Mouse (Mus musculus) embryo, embryonic 10 days (tissue): Measurements from ENCODE around the gene Zswim7.
"Not testable (repeated sequence)": the region's sequence is repeated elsewhere in the genome, so short reads cannot be mapped to it uniquely, and the experiment has no call there.

Experiments used
- DNase-seq: peaks from one replicate; pipeline ENCODE4 v3.0.0-alpha.2; 2015; ENCODE audit warnings: low spot score

The Zswim7 gene

GRCm38 (mm10) chr11:62280675-62281600 lies at the start of gene Zswim7, which contains the start of gene Ttc19:
Gene Zswim7 (minus strand): TSS chr11:62281375.
Gene Ttc19 (plus strand): TSS chr11:62281473.
- DNase-seq, result peak; percentile 96

- DNase-seq, result no peak
These were observed 42.5 kb upstream of the Zswim7 start for GRCm38 (mm10) chr11:62323659-62324058.

GRCm38 (mm10) chr11:62320097-62320496 lies 38.9 kb upstream of the Zswim7 start:
- DNase-seq, result no peak

DNA sequence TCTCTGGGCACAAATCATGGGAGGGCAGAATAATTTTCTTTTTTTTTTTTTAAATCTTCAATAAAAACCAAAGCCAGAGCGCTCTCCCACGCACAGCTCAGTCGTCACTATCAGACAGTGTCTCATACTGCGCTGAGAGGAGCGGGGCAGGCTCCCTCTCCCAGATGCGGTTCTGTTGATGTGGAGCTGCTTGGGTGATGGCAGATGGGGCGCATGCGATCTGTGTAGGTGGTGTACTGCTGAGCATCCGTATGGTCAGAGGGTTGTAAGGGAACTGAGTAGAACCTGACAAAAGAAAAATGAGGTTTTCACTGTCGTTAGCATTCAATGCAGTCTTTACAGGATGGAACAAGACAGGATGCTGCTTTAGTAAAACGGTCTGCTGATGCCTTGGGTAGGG lies 36.6 kb upstream of the Zswim7 start:
- no peak for DNase-seq

- no peak for DNase-seq
These were observed 33.8 kb upstream of the Zswim7 start for GRCm38 (mm10) chr11:62314984-62315383.

- DNase-seq, result no peak
These were observed 28.1 kb upstream of the Zswim7 start for GRCm38 (mm10) chr11:62309296-62309695.

DNA sequence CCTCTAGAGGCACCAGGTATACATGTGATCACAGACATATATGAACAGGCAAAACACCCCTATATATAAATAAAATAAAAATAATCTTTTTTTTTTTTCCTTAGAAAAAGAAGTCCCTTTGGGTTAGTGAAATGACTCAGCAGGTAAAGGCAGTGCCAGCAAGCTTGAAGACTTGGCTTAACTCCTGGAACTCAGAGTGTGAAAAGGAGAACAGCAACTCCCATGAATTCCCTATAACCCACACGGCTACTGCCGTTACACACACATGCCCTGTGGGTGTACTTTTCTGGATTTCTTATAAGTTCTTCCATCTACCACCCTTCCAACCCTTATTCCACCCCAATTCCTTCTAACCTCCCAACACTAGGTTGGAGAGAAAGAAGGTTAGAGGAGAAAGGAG lies 24.7 kb upstream of the Zswim7 start:
- DNase-seq, result no peak

GRCm38 (mm10) chr11:62298883-62299282 lies 17.7 kb upstream of the Zswim7 start:
- no peak for DNase-seq

- no peak for DNase-seq
These were observed 12.9 kb upstream of the Zswim7 start for GRCm38 (mm10) chr11:62294121-62294520.

GRCm38 (mm10) chr11:62287700-62288099 lies 6.5 kb upstream of the Zswim7 start:
- DNase-seq, result no peak

GRCm38 (mm10) chr11:62285020-62285419 lies 3.8 kb upstream of the Zswim7 start:
- DNase-seq, result no peak

- not testable (repeated sequence) for DNase-seq
These were observed 2.8 kb upstream of the Zswim7 start for GRCm38 (mm10) chr11:62284020-62284419.

DNA sequence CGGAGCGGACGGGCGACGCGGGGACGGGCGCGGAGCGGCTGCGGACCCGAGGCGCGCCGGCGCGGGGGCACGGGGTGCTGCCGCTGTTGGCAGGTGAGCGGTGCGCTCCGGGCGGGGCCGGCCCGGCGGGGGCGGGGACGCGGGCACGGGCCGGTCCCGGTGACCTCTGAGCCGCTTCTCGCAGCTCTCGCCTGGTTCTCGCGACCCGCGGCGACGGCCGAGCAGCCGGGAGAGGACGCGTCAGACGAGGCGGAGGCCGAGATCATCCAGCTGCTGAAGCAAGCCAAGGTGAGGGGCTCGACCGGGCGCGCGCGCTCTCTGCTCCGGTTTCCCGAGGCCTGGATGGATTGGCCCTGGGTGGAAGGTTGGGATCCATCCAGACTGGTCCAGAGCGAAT lies 424 bp upstream of the Zswim7 start:
- peak; percentile 78 for DNase-seq

- peak; percentile 87 for DNase-seq
These were observed 3.1 kb downstream of the Zswim7 start for GRCm38 (mm10) chr11:62278027-62278426.

DNA sequence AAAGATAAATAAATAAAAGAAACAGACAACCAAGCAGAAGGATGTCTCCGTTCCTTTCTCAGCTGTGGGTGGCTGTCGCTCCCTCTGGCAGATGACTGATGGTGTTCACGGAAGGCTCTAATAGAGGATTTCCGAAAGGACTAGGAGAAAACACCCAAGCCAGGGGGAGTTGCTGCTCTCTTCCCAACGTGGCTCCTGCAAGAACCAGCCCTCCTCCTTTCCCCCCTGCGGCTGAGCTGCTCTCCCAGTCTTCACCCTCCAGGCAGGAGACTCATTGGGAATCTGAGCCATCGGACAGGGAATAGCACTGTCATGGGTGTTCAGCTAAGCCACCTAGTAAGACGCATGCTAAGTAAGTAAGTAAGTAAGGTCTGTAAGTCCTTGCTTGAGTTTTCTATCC lies 4.1 kb downstream of the Zswim7 start:
- DNase-seq, result no peak

DNA sequence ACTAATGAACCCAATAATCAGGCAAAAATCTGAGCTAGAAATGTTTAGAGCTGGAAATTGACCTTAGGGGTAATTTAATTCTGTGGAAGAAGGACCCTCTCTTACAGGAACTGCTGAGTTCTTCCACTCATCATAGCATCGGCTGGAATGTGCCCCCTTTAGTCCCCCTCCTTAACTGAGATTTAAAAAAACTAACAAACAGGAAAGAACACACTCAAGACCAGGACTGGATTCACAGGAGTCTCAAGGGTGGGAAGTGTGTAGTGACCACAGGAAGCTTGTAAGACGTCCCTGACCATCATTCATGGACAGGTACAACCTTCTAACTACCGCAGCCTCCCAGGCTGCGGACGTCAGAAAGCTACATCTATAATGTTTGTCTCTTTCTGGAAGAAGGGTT lies 10.3 kb downstream of the Zswim7 start:
- DNase-seq, result peak; percentile 30

DNA sequence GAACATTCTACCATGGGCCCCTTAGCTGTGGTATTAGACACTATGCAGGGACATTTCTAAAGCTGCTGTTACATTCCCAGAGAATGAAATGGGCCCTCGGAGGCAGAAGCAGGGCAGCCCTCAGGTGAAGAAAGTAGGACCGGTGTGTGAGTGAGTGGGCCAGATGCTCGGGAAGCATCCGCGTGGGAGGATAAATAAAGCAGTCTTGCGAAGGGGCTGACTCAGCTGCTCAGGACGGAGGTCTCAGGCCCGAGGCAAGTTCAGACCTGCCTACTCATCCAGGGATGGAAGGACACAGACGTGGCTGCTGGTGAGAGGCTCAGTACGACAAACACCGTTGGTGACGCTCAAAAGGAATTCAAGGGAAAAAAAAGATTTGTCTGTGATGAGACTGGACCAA lies 12.1 kb downstream of the Zswim7 start:
- DNase-seq, result no peak

DNA sequence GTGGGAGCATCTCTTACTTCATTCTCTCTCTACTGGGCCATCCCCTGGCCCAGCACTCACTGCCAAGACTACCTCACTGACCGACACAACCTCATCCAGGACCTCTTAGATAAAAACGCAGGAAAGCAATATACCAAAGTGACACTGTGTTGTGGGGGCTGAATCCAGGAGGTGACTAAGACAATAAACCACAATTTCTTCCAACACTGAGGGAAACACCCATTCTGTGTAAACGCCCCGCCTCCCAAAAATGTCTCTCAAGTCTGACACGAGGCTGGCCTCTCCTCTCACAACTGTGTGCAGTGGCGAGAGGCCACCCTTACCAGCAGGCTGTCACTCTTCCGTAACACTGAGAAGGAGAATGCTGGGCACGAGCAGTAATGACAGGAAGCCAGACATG lies 12.8 kb downstream of the Zswim7 start:
- DNase-seq, result no peak

GRCm38 (mm10) chr11:62266466-62267214 lies 14.5 kb downstream of the Zswim7 start:
- no peak for DNase-seq

GRCm38 (mm10) chr11:62265642-62266041 lies 15.5 kb downstream of the Zswim7 start:
- no peak for DNase-seq

- no peak for DNase-seq
These were observed 17.2 kb downstream of the Zswim7 start for GRCm38 (mm10) chr11:62264018-62264417.

DNA sequence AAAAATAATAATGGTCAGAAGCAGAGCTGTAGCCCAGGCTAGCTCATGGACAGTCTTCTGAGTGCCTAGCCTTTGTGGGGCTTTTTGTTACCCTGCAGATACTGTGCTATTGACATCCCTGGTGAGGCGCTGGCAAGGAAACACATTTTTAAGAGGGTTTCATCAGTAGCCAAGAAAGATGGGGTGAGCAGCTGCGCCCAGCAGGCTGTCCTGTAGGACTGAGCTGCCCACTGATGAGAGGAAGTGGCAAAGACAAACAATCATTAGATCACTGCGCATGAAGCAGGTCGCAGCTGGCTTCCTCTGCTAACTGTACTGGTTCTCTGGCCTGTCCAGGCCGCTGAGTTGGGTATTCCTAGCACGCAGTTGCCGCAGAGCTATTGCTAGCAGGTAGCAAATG lies 17.6 kb downstream of the Zswim7 start:
- no peak for DNase-seq

- DNase-seq, result no peak
These were observed 22.0 kb downstream of the Zswim7 start for GRCm38 (mm10) chr11:62259214-62259613.
